Comparison of ENCODE assay signal across 16 mouse cellular contexts in the genomic region with DNA sequence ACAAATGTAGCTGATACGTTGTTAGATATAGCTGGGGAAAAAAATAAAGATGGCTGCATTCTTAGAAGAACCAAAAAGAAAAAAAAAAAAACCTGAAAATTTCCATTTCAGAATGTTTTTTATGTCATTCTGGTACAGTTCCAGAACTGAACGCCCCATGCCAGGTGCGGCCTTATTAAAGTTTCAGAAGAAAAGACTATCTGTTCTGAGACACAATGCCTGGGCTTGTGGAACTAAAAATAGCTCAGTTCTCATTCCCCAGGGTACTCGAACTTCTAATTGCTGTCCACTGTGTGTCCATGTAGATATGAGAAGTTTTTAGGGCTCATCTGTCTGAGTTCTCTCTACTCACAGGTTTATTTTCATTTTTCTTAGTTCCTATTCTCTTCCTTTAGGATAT.
"Had no signal": no experiment of that assay in that cellular context is flagged by ENCODE, and none has a peak within 500 bp of the region (broad histone marks: within the 10 kb centered on the region; RNA-seq: fewer than 3 reads in every experiment).

No protein-coding gene starts in this region.

- H3K4me2 ChIP-seq: limb, embryonic 12.5 days; limb, embryonic 15.5 days; liver, embryonic 11.5 days; lung, embryonic 14.5 days; midbrain, embryonic 12.5 days; midbrain, embryonic 15.5 days; neural tube, embryonic 12.5 days; neural tube, embryonic 15.5 days had no signal

- H3K9me3 ChIP-seq: limb, embryonic 12.5 days; limb, embryonic 15.5 days; midbrain, embryonic 12.5 days; midbrain, embryonic 15.5 days; neural tube, embryonic 12.5 days; neural tube, embryonic 15.5 days had no signal

- H3K36me3 ChIP-seq: limb, embryonic 12.5 days; limb, embryonic 15.5 days; midbrain, embryonic 12.5 days; midbrain, embryonic 15.5 days; neural tube, embryonic 12.5 days; neural tube, embryonic 15.5 days had no signal

- H3K27me3 ChIP-seq: limb, embryonic 12.5 days; limb, embryonic 15.5 days; midbrain, embryonic 12.5 days; midbrain, embryonic 15.5 days; neural tube, embryonic 12.5 days; neural tube, embryonic 15.5 days had no signal

- H3K9ac ChIP-seq: limb, embryonic 12.5 days; limb, embryonic 15.5 days; liver, embryonic 14.5 days; liver, postnatal 0 days; lung, embryonic 14.5 days; midbrain, embryonic 12.5 days; midbrain, embryonic 15.5 days; neural tube, embryonic 12.5 days; neural tube, embryonic 15.5 days had no signal

- ATAC-seq: liver, postnatal 0 days; lung, postnatal 0 days; midbrain, embryonic 15.5 days had no signal

- H3K4me1 ChIP-seq: midbrain, embryonic 12.5 days; midbrain, embryonic 15.5 days; neural tube, embryonic 12.5 days; neural tube, embryonic 15.5 days had no signal

- H3K27ac ChIP-seq: kidney, postnatal 0 days; limb, embryonic 12.5 days; limb, embryonic 15.5 days; liver, embryonic 14.5 days; macrophage; midbrain, embryonic 12.5 days; midbrain, embryonic 15.5 days; neural tube, embryonic 12.5 days; neural tube, embryonic 15.5 days had no signal

- DNase-seq: kidney, postnatal 25 days; liver, postnatal 0 days; lung, embryonic 14.5 days; thymus, adult 18-20 months; thymus, postnatal 36 days had no signal

- H3K4me3 ChIP-seq: limb, embryonic 12.5 days; limb, embryonic 15.5 days; midbrain, embryonic 12.5 days; midbrain, embryonic 15.5 days; neural tube, embryonic 12.5 days; neural tube, embryonic 15.5 days had no signal
